Mouse (Mus musculus) MEL (cell line): Measurements from ENCODE around the gene Lmntd1. TPM values are rescaled to one million over a fixed set of nuclear protein-coding genes. Genes with fewer than 3 reads are reported as not detected.

Experiments
- DNase-seq: peaks from one replicate; pipeline ENCODE4 v3.0.0; 2011; ENCODE audit warnings: low read depth, low spot score
- H3K27ac ChIP-seq: 2 replicates; pipeline ENCODE4 v1.5.1; 2012; ENCODE audit warnings: low read depth, mild to moderate bottlenecking, control low read depth, low read length, moderate library complexity; ENCODE audit not compliant: control insufficient read depth
- H3K27me3 ChIP-seq, 2 experiments: fragments of 150-350 bp in 1 of 2; sonication (generic) in 1 of 2; 2 replicates each; pipeline ENCODE4 v1.6.1; 2012; ENCODE audit warnings: low read length in 2 of 2, mild to moderate bottlenecking in 2 of 2, improper control_type of control experiment in 1 of 2, moderate library complexity in 1 of 2; ENCODE audit not compliant: insufficient read depth in 2 of 2, control insufficient read depth in 1 of 2
- H3K36me3 ChIP-seq, 2 experiments: 2 replicates each; pipeline ENCODE4 v1.6.1; 2012 to 2014; ENCODE audit warnings: low read length in 2 of 2, improper control_type of control experiment in 1 of 2, inconsistent platforms in 1 of 2, mild to moderate bottlenecking in 1 of 2; ENCODE audit not compliant: insufficient read depth in 2 of 2, control insufficient read depth in 1 of 2
- H3K4me1 ChIP-seq, 2 experiments: fragments of 150-350 bp in 1 of 2; sonication (generic) in 1 of 2; 2 replicates each; pipeline ENCODE4 v1.6.1; 2012; ENCODE audit warnings: low read length in 2 of 2, improper control_type of control experiment in 1 of 2, mild to moderate bottlenecking in 1 of 2; ENCODE audit not compliant: insufficient read depth in 2 of 2, control insufficient read depth in 1 of 2
- H3K4me3 ChIP-seq, 2 experiments: fragments of 150-350 bp in 1 of 2; sonication (generic) in 1 of 2; 2 replicates each; pipeline ENCODE4 v1.5.1; 2012; ENCODE audit warnings: low read depth in 2 of 2, low read length in 2 of 2, mild to moderate bottlenecking in 2 of 2, moderate library complexity in 2 of 2, control low read depth in 1 of 2, improper control_type of control experiment in 1 of 2; ENCODE audit not compliant: control insufficient read depth in 1 of 2, insufficient read depth in 1 of 2
- H3K79me2 ChIP-seq: 2 replicates; pipeline ENCODE4 v1.6.1; 2012; ENCODE audit warnings: mild to moderate bottlenecking, low read length, moderate library complexity; ENCODE audit not compliant: control insufficient read depth, poor library complexity, insufficient read depth
- H3K9ac ChIP-seq: 2 replicates; pipeline ENCODE4 v1.6.1; 2012; ENCODE audit warnings: low read depth, mild to moderate bottlenecking, control low read depth, low read length, moderate library complexity; ENCODE audit not compliant: control insufficient read depth, poor library complexity, severe bottlenecking
- H3K9me3 ChIP-seq: fragments of 150-350 bp; sonication (generic); replicated peaks from 2 replicates; pipeline ENCODE4 v1.6.1; 2012; ENCODE audit warnings: mild to moderate bottlenecking, low read length, improper control_type of control experiment, moderate library complexity; ENCODE audit not compliant: insufficient read depth
- CHD1 ChIP-seq: IDR thresholded peaks from 2 replicates; pipeline ENCODE4 v1.6.1; 2012; ENCODE audit warnings: low read depth, mild to moderate bottlenecking, inconsistent platforms, low read length, improper control_type of control experiment
- CTCF ChIP-seq, 3 experiments: IDR thresholded peaks in 2 of 3; conservative IDR thresholded peaks in 1 of 3; 2 replicates each; pipeline ENCODE4 v1.5.1; 2011 to 2012; ENCODE audit warnings: low read length in 3 of 3, low read depth in 2 of 3, mild to moderate bottlenecking in 2 of 3, improper control_type of control experiment in 1 of 3, inconsistent platforms in 1 of 3, mixed read lengths in 1 of 3, moderate library complexity in 1 of 3; ENCODE audit not compliant: control insufficient read depth in 1 of 3, insufficient read depth in 1 of 3, poor library complexity in 1 of 3, severe bottlenecking in 1 of 3
- EP300 ChIP-seq, 2 experiments: IDR thresholded peaks; 2 replicates each; pipeline ENCODE4 v1.6.1; 2011; ENCODE audit warnings: improper control_type of control experiment in 2 of 2, low read length in 2 of 2, low read depth in 1 of 2, mild to moderate bottlenecking in 1 of 2
- GABPA ChIP-seq: IDR thresholded peaks from 2 replicates; pipeline ENCODE4 v1.6.1; 2012; ENCODE audit warnings: low read depth, mild to moderate bottlenecking, inconsistent platforms, low read length, improper control_type of control experiment, moderate library complexity
- HCFC1 ChIP-seq: IDR thresholded peaks from 2 replicates; pipeline ENCODE4 v1.6.1; 2012; ENCODE audit warnings: low read depth, mild to moderate bottlenecking, inconsistent platforms, low read length, improper control_type of control experiment, moderate library complexity
- NELFE ChIP-seq: IDR thresholded peaks from 2 replicates; pipeline ENCODE4 v1.6.1; 2011; ENCODE audit warnings: low read depth, low read length, improper control_type of control experiment
- POLR2AphosphoS2 ChIP-seq: IDR thresholded peaks from 2 replicates; pipeline ENCODE4 v1.6.1; 2011; ENCODE audit warnings: low read length, improper control_type of control experiment
- POLR2AphosphoS5 ChIP-seq: IDR thresholded peaks from 2 replicates; pipeline ENCODE4 v1.6.1; 2012; ENCODE audit warnings: low read depth, borderline replicate concordance, mild to moderate bottlenecking, inconsistent platforms, low read length, moderate library complexity, mixed read lengths
- RAD21 ChIP-seq: IDR thresholded peaks from 2 replicates; pipeline ENCODE4 v1.6.1; 2011; ENCODE audit warnings: mild to moderate bottlenecking, low read depth, low read length, improper control_type of control experiment
- SMC3 ChIP-seq: IDR thresholded peaks from 2 replicates; pipeline ENCODE4 v1.6.1; 2011; ENCODE audit warnings: low read depth, low read length, improper control_type of control experiment
- TAL1 ChIP-seq: IDR thresholded peaks from 2 replicates; pipeline ENCODE4 v1.6.1; 2012; ENCODE audit warnings: mild to moderate bottlenecking, inconsistent platforms, low read length, moderate library complexity, mixed read lengths
- TCF12 ChIP-seq: IDR thresholded peaks from 2 replicates; pipeline ENCODE4 v1.6.1; 2014; ENCODE audit warnings: low read depth, mild to moderate bottlenecking, inconsistent platforms, low read length, improper control_type of control experiment, moderate library complexity
- USF2 ChIP-seq, 2 experiments: IDR thresholded peaks; 2 replicates each; pipeline ENCODE4 v1.6.1; 2011 to 2012; ENCODE audit warnings: improper control_type of control experiment in 2 of 2, low read length in 2 of 2, borderline replicate concordance in 1 of 2, inconsistent platforms in 1 of 2, low read depth in 1 of 2, mild to moderate bottlenecking in 1 of 2; ENCODE audit not compliant: insufficient read depth in 1 of 2
- ZC3H11A ChIP-seq: IDR thresholded peaks from 2 replicates; pipeline ENCODE4 v1.6.1; 2012; ENCODE audit warnings: low read depth, mild to moderate bottlenecking, inconsistent platforms, low read length, improper control_type of control experiment
- polyA plus RNA-seq, 2 experiments: library from polyadenylated mRNA; stranded (reverse) in 1 of 2; unstranded in 1 of 2; fragments of >175 nt in 1 of 2; fragments of >200 nt in 1 of 2; gene quantifications; 2 replicates each; pipeline versions ENCODE4 v1.2.1 to v1.2.4; 2012; ENCODE audit warnings: low replicate concordance in 2 of 2, low read depth in 1 of 2; ENCODE audit not compliant: insufficient read length in 2 of 2, insufficient read depth in 1 of 2, missing spikeins in 1 of 2
- total RNA-seq: library from RNA; depleted of rRNA; stranded (reverse); fragments of 300-350 nt; gene quantifications from 2 replicates; pipeline ENCODE4 v1.2.3, GENCODE M21; 2012

Lmntd1 gene
- total and polyA plus RNA-seq, 3 experiments = not detected

- no peaks in the 10 kb centered on the region for H3K9me3 ChIP-seq
- no peak overlapping the region for H3K27ac ChIP-seq
- no peaks in the 10 kb centered on the region for H3K79me2 ChIP-seq
- H3K36me3 ChIP-seq = no peaks in the 10 kb centered on the region
- no peaks in the 10 kb centered on the region for H3K27me3 ChIP-seq
- no peaks in the 10 kb centered on the region for H3K4me1 ChIP-seq
- no peak for DNase-seq
- TF ChIP-seq POLR2AphosphoS5 = no peak
- TF ChIP-seq CHD1 = no peak
- no peak for TF ChIP-seq RAD21
- TF ChIP-seq HCFC1 = no peak
- TF ChIP-seq ZC3H11A = no peak
- no peak for TF ChIP-seq EP300 (IDR thresholded peaks at IDR 0.05; ENCODE audit: low read depth in 1 of 2, low read length in 2 of 2)
- no peak for TF ChIP-seq GABPA
- TF ChIP-seq POLR2AphosphoS2 = no peak
- no peak for TF ChIP-seq TAL1
- no peak for TF ChIP-seq CTCF (IDR thresholded peaks at IDR 0.05 in 2 of 3, conservative IDR thresholded peaks at IDR 0.05 in 1 of 3; ENCODE audit: control insufficient read depth in 1 of 3, insufficient read depth in 1 of 3, low read depth in 2 of 3, low read length in 3 of 3, poor library complexity in 1 of 3, severe bottlenecking in 1 of 3)
- H3K9ac ChIP-seq = no peak overlapping the region
- H3K4me3 ChIP-seq = no peak overlapping the region
Observed at GRCm38 (mm10) chr6:145523337-145523736, 90.8 kb downstream of the Lmntd1 start.

- Histone ChIP-seq H3K79me2 (no peaks in the 10 kb centered on the region), H3K9me3 (no peaks in the 10 kb centered on the region), H3K27me3 (no peaks in the 10 kb centered on the region), H3K4me1 (no peaks in the 10 kb centered on the region), H3K27ac (no peak overlapping the region), H3K4me3 (no peak overlapping the region), H3K9ac (no peak overlapping the region), H3K36me3 (no peaks in the 10 kb centered on the region)
- TF ChIP-seq SMC3 (no peak), CTCF (IDR thresholded peaks at IDR 0.05 in 2 of 3, conservative IDR thresholded peaks at IDR 0.05 in 1 of 3; ENCODE audit: control insufficient read depth in 1 of 3, insufficient read depth in 1 of 3, low read depth in 2 of 3, low read length in 3 of 3, poor library complexity in 1 of 3, severe bottlenecking in 1 of 3) (no peak), NELFE (no peak)
- DNase-seq = no peak
Observed at GRCm38 (mm10) chr6:145522617-145523016, 91.5 kb downstream of the Lmntd1 start.

GRCm38 (mm10) chr6:145517002-145517401 is 97.1 kb downstream of the Lmntd1 start:
- no peaks in the 10 kb centered on the region for H3K27me3 ChIP-seq
- no peak overlapping the region for H3K27ac ChIP-seq
- H3K79me2 ChIP-seq = no peaks in the 10 kb centered on the region
- no peaks in the 10 kb centered on the region for H3K9me3 ChIP-seq
- no peak for DNase-seq
- no peaks in the 10 kb centered on the region for H3K4me1 ChIP-seq
- TF ChIP-seq TCF12 (no peak), USF2 (IDR thresholded peaks at IDR 0.05; ENCODE audit: borderline replicate concordance in 1 of 2, insufficient read depth in 1 of 2, low read depth in 1 of 2, low read length in 2 of 2) (no peak), HCFC1 (no peak)
- H3K36me3 ChIP-seq = no peaks in the 10 kb centered on the region
- H3K4me3 ChIP-seq = no peak overlapping the region
- H3K9ac ChIP-seq = no peak overlapping the region
